Mouse (Mus musculus): Measurements from ENCODE around the gene Slc35b1.

The Slc35b1 gene

DNA sequence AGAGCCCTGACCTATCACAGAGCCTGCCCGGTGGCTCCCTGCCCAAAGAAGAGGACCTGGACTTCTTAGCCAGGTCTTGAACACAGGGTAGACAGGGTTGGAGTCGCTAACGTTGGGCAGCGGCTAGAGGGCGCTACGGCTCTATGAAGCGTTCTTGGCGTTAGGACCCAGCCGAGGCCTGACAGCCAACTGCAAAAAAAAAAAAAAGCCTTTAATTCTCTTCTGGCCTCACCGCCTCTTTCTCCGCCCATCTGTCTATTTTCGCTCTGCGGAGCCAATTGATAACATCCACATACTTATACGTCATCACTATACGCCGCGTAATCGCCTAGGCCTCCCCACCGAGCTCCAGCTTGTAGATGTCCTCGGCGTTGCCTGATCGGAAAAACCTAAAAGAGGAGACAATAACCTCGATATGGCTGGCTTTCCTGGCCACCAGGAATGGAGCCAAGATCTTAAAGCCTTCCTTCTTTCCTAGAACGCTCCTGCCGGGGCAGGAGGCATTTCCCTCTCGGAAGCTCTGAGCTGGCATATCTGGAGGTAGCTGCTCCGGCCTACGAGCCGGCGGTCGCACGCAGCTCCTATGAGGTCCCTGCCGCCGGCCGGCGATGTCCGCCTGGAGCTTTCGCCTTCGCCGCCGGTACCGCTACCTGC, at the start of gene Slc35b1:
Gene Slc35b1 (plus strand): TSS at position 374 of the 654 bp plus-strand sequence.
- DNase-seq, result peak; percentile 93 to 96

DNA sequence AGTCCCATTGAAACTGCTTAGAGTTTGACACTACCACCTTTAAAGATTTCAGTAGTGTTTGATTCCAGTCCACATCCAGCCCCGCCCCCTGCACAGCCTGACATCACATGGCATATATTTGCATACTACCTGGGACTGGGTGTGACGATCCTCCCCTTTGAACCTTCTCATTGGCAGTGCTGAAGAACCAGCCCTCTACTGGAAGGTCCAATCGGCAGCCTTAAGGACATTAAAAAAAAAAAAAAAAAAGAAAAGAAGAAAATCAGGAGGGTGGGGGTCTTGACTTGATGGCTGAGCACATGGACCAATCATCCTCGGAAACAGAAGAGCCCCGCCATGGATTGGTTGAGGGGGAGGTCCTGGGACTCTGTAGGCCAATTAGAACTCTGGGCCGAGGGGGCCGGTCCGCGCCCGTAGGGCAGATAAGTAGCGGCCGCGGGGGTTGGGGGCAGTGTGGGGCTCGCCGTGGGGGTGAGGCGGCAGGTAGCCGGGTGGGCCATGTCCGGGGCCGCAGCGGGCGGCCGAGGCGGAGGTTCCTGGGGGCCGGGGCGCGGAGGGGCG, 47.8 kb upstream of the Slc35b1 start, which contains the start of gene Fam117a:
Gene Fam117a (plus strand): TSS at position 451 of the 561 bp plus-strand sequence.
- DNase-seq, result peak; percentile 42 to 67

DNA sequence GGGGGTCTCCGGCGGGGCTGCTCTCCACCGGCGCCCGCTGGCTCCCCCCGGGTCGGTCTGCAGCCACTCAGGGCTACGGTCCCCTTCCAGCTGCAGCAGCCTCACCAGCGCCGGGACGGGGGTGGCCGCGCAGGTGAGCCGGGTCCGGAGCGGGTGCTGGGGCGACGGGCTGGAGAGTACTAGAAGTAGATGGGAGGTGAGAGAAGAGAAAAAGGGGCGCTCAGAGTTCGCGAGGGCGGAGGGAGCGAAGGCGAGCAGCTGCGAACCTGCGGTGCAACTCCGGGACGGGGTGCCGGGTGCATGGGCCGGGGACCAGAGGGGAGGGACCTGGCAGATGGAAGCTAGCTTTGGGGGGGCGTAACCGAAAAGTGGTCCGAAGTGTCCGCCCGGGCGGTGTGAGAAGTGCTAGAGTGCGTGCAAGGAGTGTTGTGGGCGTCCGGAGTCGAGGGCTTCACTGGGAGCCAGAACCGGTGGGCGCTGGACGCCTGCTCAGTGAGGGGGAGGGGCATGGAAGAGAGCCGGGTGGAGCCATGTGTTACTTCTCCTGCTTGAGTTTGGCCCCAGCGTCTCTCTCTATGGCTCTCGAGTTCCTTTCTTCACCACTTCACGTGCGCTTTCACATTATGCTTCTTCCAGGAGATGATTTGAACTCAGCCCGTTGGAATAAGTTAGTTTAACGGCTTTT, 47.2 kb upstream of the Slc35b1 start:
- DNase-seq, result peak; percentile 29 to 34

DNA sequence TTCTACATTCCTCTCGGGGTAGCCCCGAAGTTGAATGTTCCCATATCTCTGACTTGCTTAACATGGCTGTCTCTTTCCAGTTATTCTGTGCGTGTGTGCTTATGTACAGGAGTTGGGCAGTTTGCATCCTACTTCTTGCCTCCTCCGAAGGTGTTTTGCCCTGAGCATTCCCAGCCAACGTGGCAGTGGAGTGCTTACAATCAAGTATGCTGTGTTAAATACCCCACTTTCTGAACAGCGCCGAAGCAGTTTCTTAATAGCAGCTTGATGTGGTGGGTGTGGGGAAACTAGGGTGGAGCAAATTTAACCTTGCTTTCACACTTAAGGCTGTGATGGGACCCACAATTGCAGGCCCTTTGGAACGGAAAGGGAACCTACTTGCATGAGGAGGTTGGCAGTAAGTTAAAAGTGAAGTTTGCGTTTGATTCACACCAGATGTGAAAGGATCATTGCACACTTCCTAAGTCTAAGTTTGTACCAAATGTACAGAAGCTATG, 46.6 kb upstream of the Slc35b1 start:
- DNase-seq, result no peak

DNA sequence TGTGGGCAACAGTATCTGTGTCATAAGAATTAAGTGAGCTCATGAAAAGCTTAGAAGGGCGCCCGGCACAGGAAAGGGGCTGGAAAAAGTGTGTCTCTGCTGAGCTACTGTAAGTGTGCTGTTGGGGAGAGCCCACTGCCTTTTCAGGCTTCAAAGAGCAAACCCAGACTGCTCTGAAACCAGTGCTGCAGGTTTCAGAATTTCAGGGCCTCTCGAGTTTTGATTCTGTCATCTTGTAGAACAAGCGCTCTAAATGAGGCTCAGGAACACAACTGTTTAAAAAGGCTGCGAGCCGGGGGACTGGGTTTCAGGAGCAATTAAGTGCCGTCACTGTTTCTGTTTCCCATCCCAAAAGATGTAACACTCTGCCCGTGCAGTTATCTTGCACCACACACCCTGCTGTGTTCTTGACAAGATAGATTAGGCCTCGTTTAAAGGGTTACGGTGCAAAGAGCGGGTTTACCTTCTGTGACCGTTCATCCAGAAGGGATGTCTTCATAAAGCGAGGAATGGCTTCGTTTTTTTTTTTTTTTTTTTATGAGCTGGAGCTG, 44.9 kb upstream of the Slc35b1 start:
- DNase-seq, result no peak

DNA sequence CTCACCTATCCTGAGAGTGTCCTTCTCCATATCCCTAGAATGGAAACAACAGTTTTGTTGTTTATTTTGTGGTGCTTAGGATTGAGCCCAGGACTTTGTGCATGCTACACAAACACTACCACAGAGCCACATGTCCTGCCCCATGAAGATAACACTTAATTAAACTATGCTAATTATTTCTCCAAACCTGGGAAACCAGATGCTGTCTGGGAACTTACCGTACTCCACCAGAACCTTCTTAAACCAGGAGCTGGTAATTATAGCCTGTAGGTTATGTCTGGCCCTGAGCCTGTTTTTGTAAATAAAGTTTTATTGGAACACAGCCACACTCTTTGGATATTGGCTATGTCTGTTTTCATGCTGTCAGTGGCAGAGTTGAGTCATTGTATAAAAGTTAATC, 44.2 kb upstream of the Slc35b1 start:
- no peak for DNase-seq

DNA sequence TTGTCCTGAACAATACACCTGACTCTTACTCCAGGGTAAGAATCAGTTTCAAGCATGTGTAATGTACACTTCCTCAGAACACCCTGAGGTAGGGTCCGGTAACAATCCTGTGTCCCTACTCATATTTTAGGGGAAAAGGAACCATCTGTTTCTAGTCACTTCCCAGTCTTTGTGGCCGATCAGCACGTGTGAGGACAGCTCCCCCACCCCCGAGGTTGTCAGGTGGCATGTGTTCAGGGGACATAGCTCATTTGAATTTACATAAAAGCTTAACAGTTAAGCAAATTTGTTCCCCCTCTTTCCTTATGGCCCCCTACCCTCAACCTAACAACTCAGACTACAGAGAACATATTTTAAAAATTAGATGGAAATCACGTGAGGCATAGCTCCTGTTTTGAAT, 43.8 kb upstream of the Slc35b1 start:
- no peak for DNase-seq

DNA sequence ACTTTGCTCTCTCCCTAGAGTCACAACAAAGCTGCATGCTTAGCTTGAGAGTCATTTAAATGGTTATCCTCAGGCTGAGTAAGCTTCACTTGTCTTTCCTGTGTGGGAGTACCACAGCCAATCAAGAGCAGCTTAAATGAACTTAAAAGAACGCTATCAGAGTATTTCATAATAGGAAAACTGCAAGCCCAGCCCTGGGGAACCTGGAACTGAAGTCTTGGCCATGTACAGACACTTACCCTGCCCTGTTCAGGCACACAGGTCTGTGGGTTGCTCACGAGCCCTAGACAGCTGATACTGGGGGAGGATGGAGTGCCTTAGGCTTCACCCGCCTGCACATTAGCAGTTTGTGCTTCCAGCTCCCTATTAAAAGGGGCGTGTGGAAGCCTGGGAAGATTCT, 41.3 kb upstream of the Slc35b1 start:
- DNase-seq, result no peak

DNA sequence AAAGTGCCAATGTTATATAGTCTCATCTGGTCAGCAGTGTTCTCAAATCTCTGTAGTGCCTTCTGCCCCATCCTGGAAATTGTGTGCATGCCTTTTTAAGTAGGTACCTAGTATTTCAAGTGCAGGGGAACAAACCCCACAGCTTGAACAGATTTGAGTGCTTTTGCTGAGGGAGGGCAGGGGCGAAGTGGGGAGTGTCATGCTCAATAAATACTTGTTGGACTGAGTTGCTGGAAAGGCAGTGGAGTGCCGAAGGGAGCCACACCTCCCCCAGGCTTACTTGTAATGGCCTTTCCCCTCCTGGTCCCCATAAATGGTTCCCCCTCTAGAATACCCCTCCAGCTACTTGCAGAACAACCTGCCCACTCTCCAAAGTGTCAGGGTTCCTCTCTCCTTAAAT, 40.3 kb upstream of the Slc35b1 start:
- no peak for DNase-seq

DNA sequence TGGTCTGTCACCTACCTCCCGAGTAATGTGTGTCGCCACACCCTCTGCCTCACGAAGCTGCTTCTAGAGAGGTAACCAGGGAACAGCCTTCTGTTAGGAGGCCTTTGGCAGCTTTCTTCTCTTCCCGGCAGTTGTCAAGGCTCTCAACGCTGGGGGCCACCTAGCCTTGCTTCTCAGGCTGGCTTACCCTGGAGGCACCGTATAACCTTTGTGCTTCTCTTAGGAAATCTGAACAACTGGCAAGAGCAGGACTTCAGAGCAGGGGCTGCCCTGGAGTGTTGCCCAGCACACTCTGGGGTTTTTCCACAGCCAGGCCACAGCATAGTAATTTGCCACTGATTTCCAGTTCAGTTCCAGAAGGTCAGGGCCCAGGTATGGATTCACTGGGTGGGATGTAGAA, 34.2 kb upstream of the Slc35b1 start:
- DNase-seq, result no peak

DNA sequence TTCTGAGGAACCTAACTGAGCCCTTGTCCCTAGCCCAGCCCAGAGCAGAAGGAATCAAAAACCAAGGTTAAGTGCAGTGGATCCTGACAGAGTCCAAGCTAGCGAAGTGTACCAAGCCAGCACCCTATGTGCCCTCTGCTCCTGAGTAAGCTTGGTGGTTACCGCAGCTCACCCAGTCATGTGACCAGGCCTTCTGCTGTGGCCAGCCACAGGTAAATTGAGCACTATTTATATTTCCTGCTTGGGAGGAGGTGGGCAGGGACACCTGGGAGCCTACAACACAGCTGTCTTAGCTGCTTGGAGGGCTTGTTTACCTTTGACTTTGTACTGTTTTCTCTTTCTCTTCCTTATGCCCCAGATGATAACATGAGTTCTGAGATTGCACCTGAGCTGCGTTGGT, 33.5 kb upstream of the Slc35b1 start:
- DNase-seq, result no peak

DNA sequence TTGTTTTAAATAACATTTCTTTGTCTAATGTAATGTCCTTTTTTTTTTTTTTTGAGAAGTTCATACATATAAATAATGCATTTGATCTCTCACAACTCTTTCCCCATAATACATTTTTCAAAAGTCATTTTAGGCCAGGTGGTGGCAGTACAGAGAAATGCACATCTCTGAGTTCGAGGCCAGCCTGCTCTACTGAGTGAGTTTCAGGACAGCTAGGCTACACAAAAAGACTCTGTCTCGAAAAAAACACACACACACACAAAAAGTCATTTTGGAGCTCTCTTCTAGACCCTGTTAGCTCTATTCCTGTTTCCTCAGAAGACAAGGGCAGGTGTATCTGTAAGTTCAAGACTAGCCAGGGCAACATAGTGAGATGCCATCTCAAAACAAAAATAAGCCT, 31.8 kb upstream of the Slc35b1 start:
- DNase-seq, result no peak

DNA sequence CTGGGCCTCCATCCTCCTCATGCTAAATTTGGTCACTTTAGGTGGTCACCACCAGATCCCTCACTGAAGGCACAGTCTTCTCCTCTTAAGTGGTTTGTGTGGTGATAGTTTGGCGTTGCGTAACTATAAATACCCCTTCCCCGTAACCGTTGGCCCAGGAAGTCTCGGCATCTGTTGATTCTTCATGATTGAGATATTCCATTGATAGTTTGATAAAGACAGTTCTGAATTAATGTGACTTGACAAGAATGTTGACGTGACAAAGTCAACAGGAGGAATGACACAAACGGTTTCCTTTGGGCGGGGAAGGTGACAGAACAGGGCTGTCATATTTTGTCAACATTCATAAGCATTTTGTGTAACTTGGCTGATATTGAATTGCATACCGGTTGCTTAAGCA, 31.3 kb upstream of the Slc35b1 start:
- no peak for DNase-seq

DNA sequence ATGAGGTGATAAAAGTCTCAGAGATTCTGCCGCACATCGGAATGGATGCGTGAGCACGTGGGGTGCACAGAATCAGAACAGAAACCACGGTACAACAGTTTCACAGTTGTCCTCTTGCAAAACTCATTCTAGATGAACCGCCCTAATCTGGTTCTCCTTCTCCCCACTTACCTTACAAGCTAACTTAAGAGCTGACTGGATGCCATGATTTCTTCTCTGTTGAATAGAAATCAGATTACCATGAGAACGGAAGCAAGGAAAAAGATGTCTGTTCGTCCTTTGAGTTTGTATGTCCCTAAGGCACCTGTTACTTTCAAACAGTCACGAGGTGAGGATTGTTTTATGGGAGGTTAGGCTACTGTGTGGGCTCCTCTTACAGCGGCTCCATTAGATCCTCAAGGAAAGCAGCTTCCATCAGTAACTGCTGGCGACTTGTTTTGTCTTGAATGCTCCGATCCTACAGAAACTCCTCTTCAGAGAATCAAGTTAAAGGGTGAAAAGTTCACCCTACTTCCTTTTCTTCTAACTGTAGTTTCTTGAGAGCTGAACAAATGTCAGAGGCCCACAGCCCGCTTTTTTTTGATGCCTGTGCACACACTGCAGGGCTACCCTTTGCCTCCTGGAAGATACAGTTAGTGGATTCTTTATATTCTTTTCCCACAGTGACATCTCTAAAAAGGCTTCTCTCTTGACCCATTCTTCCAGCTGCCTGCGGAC, 30.1 kb upstream of the Slc35b1 start:
- no peak for DNase-seq

DNA sequence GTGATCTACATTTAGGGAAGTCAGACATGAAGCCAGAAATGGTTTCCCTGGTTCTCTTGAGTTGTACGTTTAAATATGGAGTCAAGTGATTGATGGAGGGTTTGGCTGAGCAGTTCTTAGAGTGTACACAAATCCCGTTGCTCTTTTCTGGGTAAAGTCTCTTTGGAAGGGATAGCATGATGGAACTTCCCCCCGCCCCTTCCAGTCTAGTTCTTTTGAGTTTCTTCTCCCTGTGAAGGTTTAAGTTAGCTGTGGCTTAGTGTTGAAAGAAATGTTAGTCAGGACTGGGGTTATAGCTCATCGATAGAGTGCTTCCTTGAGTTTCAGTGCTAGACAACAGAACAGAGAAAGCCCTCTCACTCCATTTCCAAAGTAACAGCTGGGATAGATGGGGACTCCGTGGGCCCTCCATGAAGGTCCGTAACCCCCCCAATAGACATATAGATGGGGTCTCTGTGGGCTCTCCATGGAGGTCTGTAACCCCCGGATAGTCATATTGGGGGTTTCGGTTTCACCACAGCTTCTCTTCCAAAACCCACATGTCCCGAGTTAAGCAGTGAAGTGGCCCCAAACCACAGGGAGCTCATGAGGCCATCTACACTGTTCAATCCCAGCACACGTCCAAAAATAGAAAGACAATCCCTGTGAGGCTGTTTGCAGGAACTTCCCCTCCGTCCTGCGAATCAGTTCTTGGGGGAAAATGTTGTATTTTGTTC, 29.4 kb upstream of the Slc35b1 start:
- DNase-seq, result no peak

DNA sequence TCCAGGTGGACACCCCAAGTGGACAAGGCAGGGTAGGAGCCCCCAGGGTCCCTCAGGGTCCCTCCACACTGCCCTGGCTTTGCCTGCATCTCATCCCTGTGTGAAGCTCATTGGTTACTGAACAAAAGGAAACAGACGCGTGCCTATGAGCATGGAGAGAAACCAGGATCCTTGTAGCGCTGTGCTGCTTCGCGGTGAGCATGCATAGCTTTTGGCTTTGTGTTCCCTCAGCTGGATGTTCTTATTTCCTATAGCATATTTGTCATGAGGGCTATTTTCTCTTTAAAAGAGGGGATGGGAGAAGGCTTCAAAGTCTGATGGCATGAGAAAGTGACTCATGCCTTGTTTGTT, 28.9 kb upstream of the Slc35b1 start:
- no peak for DNase-seq

DNA sequence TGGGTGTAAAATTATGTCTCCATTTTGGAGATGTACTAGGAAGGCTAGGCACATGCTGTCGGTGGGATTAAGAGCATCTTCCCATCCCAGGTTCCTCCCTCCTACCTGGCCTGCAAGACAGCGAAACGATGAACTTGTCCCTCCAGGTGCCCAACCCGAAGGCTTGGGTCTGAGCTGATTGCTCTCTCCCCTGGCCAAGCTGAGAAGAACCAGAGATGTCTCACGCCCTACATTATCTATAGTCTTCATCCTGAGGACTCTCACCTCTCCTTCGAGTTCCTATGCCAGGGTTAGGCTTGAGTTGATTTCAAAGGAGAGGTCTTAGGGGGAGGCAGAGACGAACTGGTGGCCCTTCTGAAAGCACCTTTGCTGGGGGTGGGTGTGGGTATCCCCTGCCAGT, 28.5 kb upstream of the Slc35b1 start:
- no peak for DNase-seq

DNA sequence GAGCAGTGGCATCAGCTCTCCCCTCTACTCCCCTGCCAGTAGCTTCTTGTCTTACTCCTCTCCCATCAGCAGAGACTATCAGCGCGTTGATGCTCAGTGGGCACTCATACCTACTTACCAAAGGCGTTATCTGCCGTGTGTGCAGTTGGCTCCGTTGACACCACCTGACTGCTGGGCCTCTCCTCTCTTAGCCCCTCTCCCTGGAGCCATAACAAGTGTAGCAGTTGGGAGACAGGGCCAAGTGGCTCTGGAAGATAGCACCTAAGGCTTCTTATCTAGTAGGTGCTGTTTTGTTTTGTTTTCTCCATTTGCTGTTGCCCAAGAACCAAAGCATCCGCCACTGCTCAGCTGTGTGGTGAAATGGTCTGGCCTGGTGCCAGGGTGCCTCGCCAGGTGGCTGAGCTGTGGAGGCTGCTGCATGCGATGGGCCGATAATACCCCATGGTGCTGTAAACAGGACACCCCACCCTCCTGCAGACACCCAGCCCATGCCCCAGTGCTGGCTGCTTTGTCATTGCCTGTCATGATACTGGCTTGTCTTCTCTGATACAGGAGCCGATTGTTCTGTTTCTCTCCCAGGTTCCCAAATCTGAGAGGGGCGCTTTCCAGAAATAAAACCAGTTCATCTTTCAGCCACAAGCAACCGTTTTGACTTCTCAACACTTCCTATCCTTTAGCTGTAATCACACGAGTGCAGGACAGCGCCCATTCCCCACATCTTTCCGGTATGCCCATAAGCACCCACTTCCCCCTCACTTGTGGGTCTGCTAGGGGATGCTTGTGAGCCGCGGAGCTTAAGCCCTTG, 27.8 kb upstream of the Slc35b1 start:
- DNase-seq, result peak; percentile 39 to 66

DNA sequence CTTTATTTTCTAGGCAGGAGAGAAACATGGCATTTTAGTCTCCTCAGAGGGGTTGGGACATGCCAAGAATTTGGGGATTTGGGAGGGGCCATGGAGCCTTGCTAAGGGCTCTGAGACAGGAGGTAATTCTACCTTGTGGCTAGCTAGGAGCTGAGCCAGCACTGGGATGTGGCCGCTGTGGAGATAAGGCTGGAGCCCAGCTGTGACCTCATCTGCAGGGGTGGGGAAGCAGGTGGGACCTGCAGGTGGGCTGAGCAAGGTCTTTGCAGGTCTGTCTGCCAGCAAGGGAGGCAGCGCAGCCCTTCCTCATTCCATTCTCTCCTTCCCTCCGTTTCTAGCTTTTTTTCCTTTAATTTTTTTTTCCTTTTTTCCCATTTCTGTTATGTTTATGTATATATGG, 26.2 kb upstream of the Slc35b1 start:
- DNase-seq, result no peak

DNA sequence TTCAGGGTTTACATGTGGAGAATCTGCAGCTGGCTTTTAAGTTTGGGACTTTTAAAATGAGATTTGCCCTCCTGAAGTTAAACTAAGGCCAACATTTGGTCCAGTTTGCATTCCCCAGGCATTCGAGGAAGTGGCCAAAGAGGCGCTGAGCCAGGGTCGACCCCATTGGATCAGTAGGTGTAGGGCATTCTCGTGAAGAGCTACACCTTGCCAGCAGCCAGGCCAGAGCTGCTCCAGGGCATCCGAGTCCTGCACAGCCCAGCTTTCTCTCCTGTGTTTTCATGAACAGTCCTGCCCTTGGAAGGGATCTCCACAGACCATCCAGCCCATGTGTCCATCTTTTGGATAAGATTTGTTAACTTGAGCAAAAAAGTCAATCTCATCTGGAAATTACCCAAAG, 20.1 kb upstream of the Slc35b1 start:
- no peak for DNase-seq

DNA sequence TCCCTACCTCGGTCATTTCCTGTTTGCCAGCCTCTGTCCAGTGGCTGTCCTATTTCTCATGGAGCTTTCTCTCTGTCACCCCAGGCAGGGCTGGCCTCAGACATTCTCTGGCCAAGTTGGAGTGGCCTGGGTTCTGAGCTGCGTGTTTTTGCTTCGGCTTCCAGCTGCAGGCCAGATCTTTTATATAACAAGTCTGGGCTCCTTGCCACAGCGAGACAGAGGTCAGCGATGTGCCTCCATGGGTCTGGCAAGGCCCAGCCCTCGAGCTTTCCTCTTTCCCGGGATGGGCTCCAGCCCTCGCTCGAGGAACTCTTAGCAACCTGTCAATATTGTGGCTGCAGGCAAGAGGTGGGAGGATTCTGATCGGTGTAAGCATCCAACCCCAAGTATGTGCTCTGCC, 18.9 kb upstream of the Slc35b1 start:
- DNase-seq, result peak in 1 of 2 experiments; percentile 40
